7 mouse cellular contexts compared by ENCODE assay signal in the genomic region with DNA sequence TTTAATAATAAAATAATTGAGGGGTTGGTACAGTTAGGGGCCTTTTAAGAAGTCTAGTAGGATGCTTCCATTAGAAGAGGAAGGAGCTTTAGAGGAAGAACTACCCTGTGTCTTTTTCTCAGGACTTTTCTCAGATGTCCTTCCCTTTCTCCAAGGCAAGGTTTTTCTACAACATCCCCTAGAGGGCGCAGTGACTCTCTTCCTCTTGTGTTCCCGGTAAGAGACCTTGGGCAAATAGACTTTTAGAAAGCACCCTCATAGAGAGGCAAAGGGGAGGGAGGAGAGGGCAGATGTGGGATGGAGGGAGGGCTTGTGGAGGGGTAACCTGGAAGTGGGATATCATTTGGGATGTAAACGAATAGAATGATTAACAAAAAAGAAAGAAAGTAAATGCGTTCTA.
DNase-seq lines count a peak whose midpoint lies in the region; ATAC-seq and TF ChIP-seq lines count a peak whose summit lies in the region.

No protein-coding gene starts in this region.

- WGBS in neural tube, embryonic 15.5 days: 35% methylated on average over 4 of the region's 4 CpGs
- WGBS in embryonic facial prominence, embryonic 10.5 days: 30% methylated on average over 4 of the region's 4 CpGs
- 34% methylated on average over 4 of the region's 4 CpGs for WGBS in lung, embryonic 14.5 days

- H3K9ac ChIP-seq in neural tube, embryonic 15.5 days (replicated peaks): no peak overlapping the region
- no peak overlapping the region for H3K9ac ChIP-seq in lung, embryonic 14.5 days

- no peak overlapping the region for H3K4me3 ChIP-seq in neural tube, embryonic 15.5 days (replicated peaks)
- H3K4me3 ChIP-seq in embryonic facial prominence, embryonic 10.5 days: no peak overlapping the region
- H3K4me3 ChIP-seq in lung, embryonic 14.5 days (ENCODE audit: low read depth, low read length): no peak overlapping the region

- no peaks in the 10 kb centered on the region for H3K27me3 ChIP-seq in neural tube, embryonic 15.5 days (replicated peaks)
- H3K27me3 ChIP-seq in embryonic facial prominence, embryonic 10.5 days (replicated peaks; ENCODE audit: low read depth, poor library complexity, severe bottlenecking): peaks cover 3% of the 10 kb centered on the region; the same call in 1 of the 2 replicates
- H3K27me3 ChIP-seq in lung, embryonic 14.5 days (ENCODE audit: insufficient read depth, low read length): no peaks in the 10 kb centered on the region

- ATAC-seq in neural tube, embryonic 15.5 days (ENCODE audit: low FRiP score): no peak
- ATAC-seq in lung, embryonic 14.5 days (ENCODE audit: insufficient read depth): no peak

- H3K9me3 ChIP-seq in neural tube, embryonic 15.5 days (replicated peaks): no peaks in the 10 kb centered on the region
- H3K9me3 ChIP-seq in embryonic facial prominence, embryonic 10.5 days: no peaks in the 10 kb centered on the region
- H3K9me3 ChIP-seq in lung, embryonic 14.5 days (ENCODE audit: low read depth, low read length): no peaks in the 10 kb centered on the region

- no peaks in the 10 kb centered on the region for H3K4me1 ChIP-seq in neural tube, embryonic 15.5 days
- H3K4me1 ChIP-seq in embryonic facial prominence, embryonic 10.5 days: peaks cover 2% of the 10 kb centered on the region
- H3K4me1 ChIP-seq in lung, embryonic 14.5 days (ENCODE audit: insufficient read depth): no peaks in the 10 kb centered on the region

- no peak overlapping the region for H3K4me2 ChIP-seq in neural tube, embryonic 15.5 days
- H3K4me2 ChIP-seq in lung, embryonic 14.5 days: no peak overlapping the region

- H3K36me3 ChIP-seq in neural tube, embryonic 15.5 days: no peaks in the 10 kb centered on the region
- no peaks in the 10 kb centered on the region for H3K36me3 ChIP-seq in embryonic facial prominence, embryonic 10.5 days (replicated peaks)
- no peaks in the 10 kb centered on the region for H3K36me3 ChIP-seq in lung, embryonic 14.5 days (ENCODE audit: insufficient read depth)

- TF ChIP-seq CTCF in lung, embryonic 14.5 days (IDR thresholded peaks at IDR 0.05; ENCODE audit: low read depth): peak; percentile 75

- peak; percentile 43 for DNase-seq in neural tube, embryonic 10.5 days (ENCODE audit: extremely low spot score, low spot score)
- peak; percentile 72 for DNase-seq in adrenal gland, postnatal 10 days
- DNase-seq in embryonic facial prominence, embryonic 10.5 days (ENCODE audit: low spot score): peak; percentile 51
- DNase-seq in kidney, postnatal 4 days: peak; percentile 55 to 65
- peak; percentile 81 for DNase-seq in lung, embryonic 14.5 days
- peak; percentile 34 for DNase-seq in telencephalon, adult 2 months (ENCODE audit: low read depth, low spot score)

- H3K27ac ChIP-seq in neural tube, embryonic 15.5 days (replicated peaks): no peak overlapping the region
- no peak overlapping the region for H3K27ac ChIP-seq in embryonic facial prominence, embryonic 10.5 days (replicated peaks)
- H3K27ac ChIP-seq in lung, embryonic 14.5 days (ENCODE audit: low read depth): no peak overlapping the region
